Mouse (Mus musculus) central nervous system, embryonic 11.5 days (tissue): Measurements from ENCODE around the gene Asdurf. TPM values are rescaled to one million over a fixed set of nuclear protein-coding genes. Genes with fewer than 3 reads are reported as not detected.

Experiments
- polyA plus RNA-seq: library from polyadenylated mRNA; depleted of rRNA; stranded (reverse); fragments of >200 nt; gene quantifications from 2 replicates; pipeline ENCODE4 v1.2.3, GENCODE M21; 2012; rRNA removed

The Asdurf gene
- polyA plus RNA-seq: not detected in 2 replicates

GRCm38 (mm10) chr1:53352327-53353261, at the start of gene Asdurf, which contains the start of the genes Gm28551 and Asnsd1:
Gene Asdurf, minus strand, starts transcription at chr1:53352619.
Gene Gm28551, minus strand, starts transcription at chr1:53352667.
Gene Asnsd1, minus strand, starts transcription at chr1:53352752.

GRCm38 (mm10) chr1:53312989-53313967, 39.1 kb downstream of the Asdurf start, which contains the start of gene Osgepl1:
Gene Osgepl1, plus strand, starts transcription at chr1:53313624.

Other genes with a start within 250 kb of the Asdurf start
- 0.20 and 0.29 TPM in 2 replicates for gene 1700019A02Rik, start 165.0 kb downstream of the Asdurf start, polyA plus RNA-seq
- 12.9 and 14.2 TPM in 2 replicates for gene Pms1, start 55.6 kb downstream of the Asdurf start, polyA plus RNA-seq
- 28.9 and 47.4 TPM in 2 replicates for gene Ormdl1, start 55.5 kb downstream of the Asdurf start, polyA plus RNA-seq
- gene Gm28778, start 55.5 kb downstream of the Asdurf start, polyA plus RNA-seq: 1.3 and 2.3 TPM in 2 replicates
- gene Osgepl1, start 39.0 kb downstream of the Asdurf start, polyA plus RNA-seq: 15.3 and 24.0 TPM in 2 replicates
- gene Gm28551, start within 50 bp of the Asdurf start, polyA plus RNA-seq: 0.42 and 0.61 TPM in 2 replicates
- gene Asnsd1, start 133 bp upstream of the Asdurf start, polyA plus RNA-seq: 58.2 and 58.8 TPM in 2 replicates